Mouse (Mus musculus): ENCODE measurements around the gene Olfr412. TPM values are rescaled to one million over a fixed set of nuclear protein-coding genes. Genes with fewer than 3 reads are reported as not detected.

The Olfr412 gene
- total and polyA plus RNA-seq, 3 experiments = not detected

Other genes with a start within 250 kb of the Olfr412 start
- not detected in 2 replicates for gene Olfr401, start 248.4 kb upstream of the Olfr412 start, total RNA-seq (2012; rRNA removed)
- not detected for gene Olfr401, start 248.4 kb upstream of the Olfr412 start, polyA plus RNA-seq (2012; ENCODE audit: insufficient read depth in 1 of 2, insufficient read length in 2 of 2, low read depth in 1 of 2, low replicate concordance in 2 of 2, missing spikeins in 1 of 2)
- not detected in 2 replicates for gene Olfr402, start 208.5 kb upstream of the Olfr412 start, total RNA-seq (2012; rRNA removed)
- not detected for gene Olfr402, start 208.5 kb upstream of the Olfr412 start, polyA plus RNA-seq (2012; ENCODE audit: insufficient read depth in 1 of 2, insufficient read length in 2 of 2, low read depth in 1 of 2, low replicate concordance in 2 of 2, missing spikeins in 1 of 2)
- gene Olfr403, start 175.8 kb upstream of the Olfr412 start, total RNA-seq (2012; rRNA removed) = not detected in 2 replicates
- not detected for gene Olfr403, start 175.8 kb upstream of the Olfr412 start, polyA plus RNA-seq (2012; ENCODE audit: insufficient read depth in 1 of 2, insufficient read length in 2 of 2, low read depth in 1 of 2, low replicate concordance in 2 of 2, missing spikeins in 1 of 2)
- gene Olfr43, start 150.7 kb upstream of the Olfr412 start, total RNA-seq (2012; rRNA removed) = not detected in 2 replicates
- gene Olfr43, start 150.7 kb upstream of the Olfr412 start, polyA plus RNA-seq (2012; ENCODE audit: insufficient read depth in 1 of 2, insufficient read length in 2 of 2, low read depth in 1 of 2, low replicate concordance in 2 of 2, missing spikeins in 1 of 2) = not detected
- gene Olfr406, start 102.3 kb upstream of the Olfr412 start, total RNA-seq (2012; rRNA removed) = not detected in 2 replicates
- gene Olfr406, start 102.3 kb upstream of the Olfr412 start, polyA plus RNA-seq (2012; ENCODE audit: insufficient read depth in 1 of 2, insufficient read length in 2 of 2, low read depth in 1 of 2, low replicate concordance in 2 of 2, missing spikeins in 1 of 2) = not detected
- gene Olfr59, start 78.3 kb upstream of the Olfr412 start, total RNA-seq (2012; rRNA removed) = not detected in 2 replicates
- not detected for gene Olfr59, start 78.3 kb upstream of the Olfr412 start, polyA plus RNA-seq (2012; ENCODE audit: insufficient read depth in 1 of 2, insufficient read length in 2 of 2, low read depth in 1 of 2, low replicate concordance in 2 of 2, missing spikeins in 1 of 2)
- gene Olfr410, start 24.0 kb upstream of the Olfr412 start, total RNA-seq (2012; rRNA removed) = not detected in 2 replicates
- not detected for gene Olfr410, start 24.0 kb upstream of the Olfr412 start, polyA plus RNA-seq (2012; ENCODE audit: insufficient read depth in 1 of 2, insufficient read length in 2 of 2, low read depth in 1 of 2, low replicate concordance in 2 of 2, missing spikeins in 1 of 2)
- not detected in 2 replicates for gene Olfr411, start 9.4 kb upstream of the Olfr412 start, total RNA-seq (2012; rRNA removed)
- gene Olfr411, start 9.4 kb upstream of the Olfr412 start, polyA plus RNA-seq (2012; ENCODE audit: insufficient read depth in 1 of 2, insufficient read length in 2 of 2, low read depth in 1 of 2, low replicate concordance in 2 of 2, missing spikeins in 1 of 2) = not detected
- 10.1 and 13.2 TPM in 2 replicates for gene Rap1gap2, start 248.8 kb downstream of the Olfr412 start, total RNA-seq (2012; rRNA removed)
- 1 to 10 TPM in 1 of 2 experiments, not detected in 1; 5.8 TPM for gene Rap1gap2, start 248.8 kb downstream of the Olfr412 start, polyA plus RNA-seq (2012; ENCODE audit: insufficient read depth in 1 of 2, insufficient read length in 2 of 2, low read depth in 1 of 2, low replicate concordance in 2 of 2, missing spikeins in 1 of 2)

Data from MEL (cell line).